Mouse (Mus musculus): Measurements from ENCODE around the gene Usp48.
"Not testable (repeated sequence)": the region's sequence is repeated elsewhere in the genome, so short reads cannot be mapped to it uniquely, and the experiment has no call there.

Usp48 gene

DNA sequence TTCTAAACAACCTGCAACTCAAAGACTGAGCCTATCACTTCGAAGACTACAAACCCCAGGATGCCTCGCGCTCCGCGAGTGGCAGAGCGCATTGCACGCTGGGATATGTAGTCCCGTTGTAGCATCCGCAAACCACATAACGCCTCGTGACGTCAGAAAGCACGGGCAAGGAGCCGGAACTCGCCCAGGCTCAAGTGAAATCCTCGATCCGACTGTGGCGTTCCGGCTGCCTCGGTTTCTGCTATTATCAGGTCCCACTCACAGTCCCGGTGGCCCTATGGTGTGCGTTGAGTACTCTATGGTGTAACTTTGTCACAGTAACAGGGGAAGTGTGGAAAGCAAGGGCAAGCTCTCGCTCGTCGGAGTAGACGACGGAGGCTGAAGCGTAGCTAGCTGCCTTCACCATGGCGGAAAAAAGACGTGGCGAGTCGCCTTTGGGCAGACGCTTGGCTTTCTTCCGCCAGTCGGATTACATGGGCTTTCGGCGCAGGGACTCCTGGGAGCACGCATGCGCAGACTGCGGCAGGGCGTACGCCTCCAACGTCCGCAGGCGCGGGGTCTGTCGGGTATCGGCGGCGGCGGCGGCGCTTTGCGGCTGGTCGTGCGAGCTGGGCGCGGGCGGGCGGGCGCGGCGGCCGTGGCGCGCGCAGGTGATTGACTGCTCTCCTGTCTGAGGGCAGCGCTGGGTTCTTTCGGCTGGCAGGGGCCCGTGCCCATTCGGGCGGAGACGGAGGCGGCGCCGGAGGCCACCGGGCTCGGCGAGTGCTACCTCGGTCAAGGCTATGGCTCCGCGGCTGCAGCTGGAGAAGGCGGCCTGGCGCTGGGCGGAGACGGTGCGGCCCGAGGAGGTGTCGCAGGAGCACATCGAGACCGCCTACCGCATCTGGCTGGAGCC lies at the start of gene Usp48:
Usp48 (plus strand) TSS at position 155 of the 895 bp plus-strand sequence.
- peak; percentile 99 for DNase-seq

DNA sequence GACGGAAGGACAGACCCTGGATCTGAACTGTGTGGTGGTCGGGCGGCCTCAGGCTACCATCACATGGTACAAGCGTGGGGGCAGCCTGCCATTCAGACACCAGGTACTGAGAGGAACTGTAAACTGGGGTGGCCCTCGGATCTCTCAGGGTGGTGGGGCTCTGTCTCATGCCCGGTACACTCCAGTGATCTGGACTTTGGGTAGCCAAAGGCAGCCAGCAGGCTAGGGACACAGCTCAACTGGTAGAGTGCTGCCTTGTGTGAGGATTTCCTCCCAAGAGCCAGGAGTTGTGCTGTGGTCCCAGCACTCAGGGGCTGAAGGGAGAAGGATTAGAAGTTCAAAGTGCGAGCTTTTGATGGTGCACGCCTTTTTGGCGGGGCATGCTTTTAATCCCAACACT lies 48.0 kb upstream of the Usp48 start:
- DNase-seq: no peak

DNA sequence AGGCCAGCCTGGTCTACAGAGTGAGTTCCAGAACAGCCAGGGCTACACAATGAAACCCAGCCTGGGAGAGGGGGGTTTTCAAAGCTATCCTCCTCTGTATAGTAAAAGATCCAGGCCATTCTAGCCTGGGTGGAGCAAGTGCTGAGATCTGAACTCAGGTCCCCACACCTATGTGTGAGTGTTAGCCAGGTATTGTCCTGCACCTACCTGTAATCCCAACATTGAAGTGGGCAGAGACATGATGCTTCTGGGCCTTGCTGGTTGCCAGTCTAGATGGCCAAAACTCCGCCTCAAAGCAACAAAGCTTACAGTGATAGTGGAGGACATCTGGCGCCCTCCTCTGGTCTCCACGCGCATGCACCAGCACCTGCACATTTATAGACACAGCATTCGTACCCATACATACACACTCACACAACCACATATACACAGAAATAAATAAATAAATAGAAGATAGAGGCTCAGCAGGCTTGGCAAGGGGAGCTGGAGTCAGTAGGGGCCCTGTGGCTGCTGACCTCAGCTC lies 47.5 kb upstream of the Usp48 start:
- peak; percentile 33 for DNase-seq

DNA sequence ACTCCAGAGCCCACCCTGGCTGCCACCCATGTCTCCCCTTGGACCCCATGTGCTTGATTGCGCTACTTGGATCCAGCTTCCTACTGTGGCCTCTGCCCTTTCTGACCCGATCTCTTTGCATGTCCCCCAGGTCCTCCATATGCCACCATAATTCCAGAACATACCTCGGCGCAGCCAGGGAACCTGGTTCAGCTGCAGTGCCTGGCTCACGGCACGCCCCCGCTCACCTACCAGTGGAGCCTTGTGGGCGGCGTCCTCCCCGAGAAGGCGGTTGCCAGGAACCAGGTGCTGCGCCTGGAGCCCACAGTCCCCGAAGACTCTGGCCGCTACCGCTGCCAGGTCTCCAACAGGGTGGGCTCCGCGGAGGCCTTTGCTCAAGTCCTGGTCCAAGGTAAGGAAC lies 40.1 kb upstream of the Usp48 start:
- peak; percentile 55 for DNase-seq

DNA sequence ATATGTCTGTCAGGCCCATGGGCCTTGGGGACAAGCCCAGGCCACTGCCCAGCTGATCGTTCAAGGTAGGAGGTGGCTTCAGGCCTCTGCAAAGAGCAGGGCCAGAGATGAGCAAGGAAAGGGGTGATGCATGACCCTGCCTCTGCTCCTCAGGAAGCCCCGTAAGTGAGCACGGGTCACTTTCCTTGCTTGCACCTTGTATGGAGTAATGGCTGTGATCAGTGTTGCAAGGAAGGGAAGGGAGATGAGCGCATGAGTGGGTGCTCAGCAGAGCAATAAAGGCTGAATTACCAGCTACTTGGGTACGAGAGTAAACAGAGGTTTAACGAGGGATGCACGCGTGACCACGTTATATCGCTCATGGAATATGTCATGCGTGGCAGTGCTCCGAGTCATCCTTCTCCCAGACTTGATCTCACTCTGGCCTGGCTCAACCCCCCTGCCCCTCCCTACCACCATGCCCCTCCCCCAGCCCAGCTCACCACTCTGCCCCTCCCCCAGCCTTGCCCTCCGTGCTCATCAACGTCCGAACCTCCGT lies 36.8 kb upstream of the Usp48 start:
- DNase-seq: no peak

DNA sequence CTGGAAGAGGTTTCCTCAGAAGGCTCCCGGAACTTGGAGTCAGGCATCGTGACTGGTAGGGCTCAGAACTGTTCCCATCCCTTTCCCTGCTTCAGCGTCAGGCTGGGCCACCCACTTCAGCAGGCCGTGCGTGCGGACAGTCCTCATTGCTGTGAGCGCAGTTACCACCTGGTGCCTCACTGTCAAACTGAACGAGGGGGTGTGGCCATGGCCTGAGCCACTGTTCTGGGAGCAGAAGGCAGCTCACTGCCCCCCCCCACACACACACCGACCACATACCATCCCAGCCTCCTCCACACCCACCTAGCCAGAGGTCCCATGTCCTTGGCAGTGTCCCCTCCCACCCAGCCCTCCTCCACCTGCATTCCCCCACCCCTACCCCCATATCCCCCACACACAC lies 23.7 kb upstream of the Usp48 start:
- no peak for DNase-seq

DNA sequence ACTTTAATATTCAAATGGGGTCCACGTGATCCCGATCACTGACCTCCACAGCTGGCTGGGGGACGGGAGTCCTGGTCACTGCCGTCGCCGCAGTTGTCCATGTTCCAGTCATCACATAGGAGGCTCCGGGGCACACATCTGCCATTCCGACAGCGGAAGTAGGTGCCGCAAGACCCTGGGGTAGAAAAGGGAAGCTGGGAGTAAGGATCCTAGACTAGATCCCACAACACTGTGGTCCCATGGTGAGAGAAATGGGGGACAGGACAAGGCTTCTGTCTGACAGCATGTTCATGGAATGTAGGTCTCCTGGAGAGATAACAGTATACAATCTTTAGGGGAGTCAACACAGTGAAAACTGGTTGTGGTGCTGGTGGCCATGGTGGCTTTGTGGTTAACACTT lies 19.1 kb upstream of the Usp48 start, which contains the start of gene Ldlrad2:
Ldlrad2 (minus strand) TSS at position 101 of the 400 bp plus-strand sequence.
- no peak for DNase-seq

DNA sequence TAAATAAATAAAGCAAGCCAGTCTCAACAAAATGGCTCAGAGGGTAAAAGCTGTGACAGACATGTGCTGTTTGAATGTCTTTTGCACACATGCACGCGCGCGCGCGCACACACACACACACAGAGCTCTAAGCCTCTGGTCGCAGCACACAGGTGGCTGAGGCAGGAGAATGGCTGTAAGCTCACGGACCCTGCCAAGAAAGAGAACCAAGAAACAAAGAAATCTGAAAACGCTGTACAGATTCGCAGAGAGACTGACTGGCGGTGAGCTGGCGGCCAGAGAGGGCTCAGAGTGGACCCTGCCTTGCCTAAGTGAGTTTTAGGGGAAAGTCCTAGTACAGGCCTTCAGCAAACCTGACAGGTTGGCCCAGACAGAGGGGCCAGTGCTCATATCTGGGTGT lies 16.1 kb upstream of the Usp48 start:
- no peak for DNase-seq

DNA sequence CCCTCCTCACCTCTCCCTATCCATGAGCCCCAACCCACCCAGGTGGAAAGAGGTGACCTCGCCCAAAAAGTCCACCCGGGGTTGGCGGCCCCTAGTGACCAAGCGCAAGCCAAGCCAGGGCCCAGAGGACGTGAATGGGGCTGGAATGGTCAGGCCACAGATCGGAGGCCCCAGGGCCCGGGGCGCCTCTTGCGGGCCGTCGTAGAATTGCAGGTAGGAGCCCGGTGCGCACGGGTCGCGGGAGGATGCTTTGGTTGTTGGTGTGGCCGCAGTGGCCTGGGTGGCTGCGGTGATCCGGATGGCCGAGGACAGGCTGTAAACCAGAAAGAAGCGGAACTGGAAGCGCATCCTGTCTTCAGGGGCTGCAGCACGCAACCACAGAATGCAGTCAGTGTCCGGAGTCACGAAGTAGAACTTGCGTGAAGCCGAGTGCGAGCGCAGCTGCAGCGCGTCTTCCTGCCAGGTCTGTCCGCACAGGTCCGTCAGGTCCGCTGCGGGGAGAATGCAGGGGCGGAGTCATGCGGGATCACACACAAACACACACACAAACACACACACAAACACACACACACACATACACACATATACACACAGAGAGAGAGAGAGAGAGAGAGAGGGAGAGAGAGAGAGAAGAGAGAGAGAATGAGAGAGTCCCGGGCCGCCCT lies 15.2 kb upstream of the Usp48 start:
- DNase-seq: peak; percentile 77

DNA sequence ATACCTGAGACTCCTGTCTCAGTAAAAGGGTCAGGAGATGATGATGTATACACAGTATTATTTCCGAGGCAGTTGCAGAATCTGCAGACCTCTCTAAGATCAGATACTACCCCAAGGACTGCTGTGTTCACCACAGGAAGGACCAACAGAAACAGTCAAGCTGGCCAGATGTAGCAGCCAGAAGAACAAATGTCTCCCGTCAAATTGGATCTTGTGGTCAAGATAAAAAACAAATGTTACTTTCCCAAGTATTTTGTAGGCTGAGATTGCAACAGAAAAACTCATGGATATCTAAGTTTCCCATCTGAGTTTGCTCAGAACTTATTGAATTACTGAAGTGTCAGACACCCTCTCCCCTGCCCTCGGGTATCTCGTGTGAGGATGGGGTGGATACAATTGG lies 13.8 kb upstream of the Usp48 start:
- no peak for DNase-seq

DNA sequence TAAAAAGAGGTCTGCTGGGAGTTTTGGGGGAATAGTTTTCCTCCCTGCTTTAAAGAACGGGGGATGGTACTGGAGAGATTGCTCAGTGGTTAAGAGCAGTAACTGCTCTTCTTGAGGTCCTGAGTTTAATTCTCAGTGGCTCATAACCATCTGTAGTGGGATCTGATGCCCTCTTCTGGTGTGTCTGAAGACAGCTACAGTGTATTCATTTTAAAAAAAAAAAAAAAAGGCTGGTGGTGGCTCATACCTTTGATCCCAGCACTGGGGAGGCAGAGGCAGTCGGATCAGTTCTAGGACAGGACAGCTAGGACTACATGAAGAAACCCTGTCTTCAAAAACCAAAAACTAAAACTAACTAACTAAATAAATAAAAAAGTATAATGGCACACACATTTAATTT lies 13.3 kb upstream of the Usp48 start:
- no peak for DNase-seq

DNA sequence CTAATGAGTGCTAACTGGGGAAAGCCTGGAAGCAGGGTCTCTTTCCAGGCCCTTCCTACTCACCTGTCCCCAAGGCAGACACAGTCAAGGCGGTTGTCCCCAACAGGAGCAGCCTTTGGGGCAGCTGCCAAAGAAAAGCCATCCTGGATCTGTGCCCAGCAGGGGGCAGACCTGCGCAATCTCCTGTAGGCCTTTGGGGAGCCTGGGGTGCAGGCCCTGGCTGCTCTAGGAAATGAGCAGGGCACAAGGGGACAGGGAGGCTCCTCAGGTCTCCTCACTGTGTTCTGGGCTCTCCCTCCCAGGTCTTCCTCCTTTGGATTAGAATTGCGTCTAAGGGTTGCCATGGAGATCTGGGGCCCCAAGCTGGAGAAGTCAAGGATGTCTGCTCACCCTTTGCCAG lies 11.7 kb upstream of the Usp48 start:
- no peak for DNase-seq

DNA sequence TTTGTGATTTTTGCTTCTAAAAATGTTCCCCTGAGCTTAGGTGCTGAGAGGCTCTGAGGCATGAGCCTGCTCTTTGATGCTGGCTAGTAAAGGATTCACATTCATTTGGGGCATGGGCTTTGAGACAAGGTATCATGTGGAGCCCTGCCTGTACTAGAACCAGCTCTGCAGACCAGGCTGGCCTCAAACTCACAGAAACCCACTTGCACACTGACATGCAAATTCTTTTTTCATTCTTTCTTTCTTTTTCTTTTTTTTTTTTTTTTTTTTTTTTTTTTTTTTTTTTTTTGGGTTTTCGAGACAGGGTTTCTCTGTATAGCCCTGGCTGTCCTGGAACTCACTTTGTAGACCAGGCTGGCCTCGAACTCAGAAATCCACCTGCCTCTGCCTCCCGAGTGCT lies 4.5 kb upstream of the Usp48 start:
- DNase-seq: not testable (repeated sequence)

DNA sequence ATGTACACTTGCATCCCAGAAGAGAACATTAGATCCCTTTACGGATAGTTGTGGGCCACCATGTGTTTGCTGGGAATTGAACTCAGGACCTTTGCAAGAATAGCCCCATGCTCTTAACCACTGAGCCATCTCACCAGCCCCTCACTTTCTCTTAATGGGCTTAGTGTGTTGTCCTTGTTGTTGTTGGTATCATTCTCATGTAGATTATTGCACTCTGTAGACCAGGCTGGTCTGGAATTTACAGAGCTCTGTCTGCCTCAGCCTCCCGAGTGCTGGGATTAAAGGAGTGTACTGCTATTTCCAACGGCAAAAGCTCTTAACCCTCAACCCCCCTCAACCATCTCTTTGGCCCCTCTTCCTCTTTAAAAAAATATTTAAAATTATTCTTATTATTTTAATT lies 4.0 kb upstream of the Usp48 start:
- DNase-seq: no peak

DNA sequence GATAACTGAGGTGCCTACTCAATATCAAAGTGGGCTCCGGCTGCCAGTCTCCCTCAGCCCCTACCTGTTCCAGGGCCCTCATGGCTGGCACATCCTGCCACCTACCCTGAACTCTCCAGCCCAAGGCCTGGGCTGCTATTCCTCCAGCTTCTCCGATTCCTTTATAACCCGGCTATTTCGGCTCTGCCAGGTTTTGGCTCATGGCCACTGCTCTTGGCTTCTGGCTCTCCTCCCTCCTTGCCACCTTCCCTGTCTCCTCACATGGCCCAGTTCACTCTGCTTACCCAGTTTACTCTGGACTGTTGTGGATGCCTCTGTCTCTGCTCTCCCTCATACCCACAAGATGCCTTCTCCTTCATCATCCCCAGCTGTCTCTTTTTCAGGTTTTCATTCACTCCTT lies 2.6 kb upstream of the Usp48 start:
- no peak for DNase-seq

DNA sequence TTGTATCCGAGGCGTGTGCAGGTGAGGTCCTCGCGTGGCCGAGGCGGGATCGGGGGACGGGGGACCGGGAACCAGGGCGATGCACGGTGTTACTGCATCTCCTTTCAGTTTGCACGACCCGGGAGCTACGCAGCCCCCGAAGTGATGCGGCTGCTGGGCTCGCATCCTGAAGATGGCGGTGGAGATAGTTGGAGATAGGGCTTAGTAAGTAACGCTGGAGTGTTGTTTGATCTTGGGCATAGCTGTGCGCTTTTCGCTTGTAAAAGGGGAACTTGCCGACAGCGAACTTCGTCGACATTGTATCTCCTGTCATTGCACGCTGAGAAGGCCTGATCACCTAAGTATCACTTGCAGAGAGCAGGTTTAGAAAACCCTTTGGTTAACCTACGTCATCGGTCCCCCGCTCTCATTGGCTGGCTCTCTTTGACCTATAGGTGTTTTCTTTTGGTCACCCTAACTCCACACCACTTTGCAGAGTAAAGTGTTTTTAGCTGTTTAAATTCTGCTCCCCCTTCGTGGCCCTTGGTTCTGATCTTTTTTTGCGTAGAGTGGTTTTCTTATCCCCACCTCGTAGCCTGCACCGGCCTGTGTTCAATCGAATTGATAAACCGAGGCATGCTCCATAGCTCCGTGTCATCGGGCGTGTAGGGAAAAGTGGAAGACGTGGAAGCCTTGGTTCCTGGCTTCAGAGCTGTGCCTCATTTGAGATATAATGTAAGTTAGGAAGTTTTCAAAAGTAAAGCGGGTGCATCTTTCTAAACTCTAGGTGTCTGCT lies 1.1 kb downstream of the Usp48 start:
- DNase-seq: no peak

DNA sequence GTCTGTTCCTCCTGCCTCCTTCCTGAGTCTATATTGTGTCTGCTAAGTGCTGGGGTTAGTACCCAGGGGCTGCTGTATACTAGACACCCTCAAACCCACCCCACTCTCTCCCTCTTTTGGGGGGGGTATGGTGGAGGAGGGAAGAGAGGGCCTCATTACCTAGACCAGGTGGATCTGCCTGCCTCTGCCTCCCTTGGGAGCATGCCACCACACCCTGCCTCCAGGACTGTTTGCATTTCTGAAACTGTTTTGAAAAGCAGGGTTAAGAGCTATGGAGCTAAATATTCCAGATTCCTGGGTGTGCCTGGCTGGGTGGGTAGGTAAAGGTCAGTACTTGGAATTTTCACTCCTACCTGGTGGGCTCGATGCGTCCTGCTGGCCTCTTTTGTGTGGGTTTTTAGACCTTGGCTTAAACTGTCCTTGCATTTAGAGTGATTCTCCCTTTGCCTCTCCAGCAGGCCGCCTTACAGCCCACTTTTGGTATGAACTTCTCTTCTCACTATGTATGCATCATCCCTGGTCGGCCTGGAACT lies 3.6 kb downstream of the Usp48 start:
- no peak for DNase-seq

DNA sequence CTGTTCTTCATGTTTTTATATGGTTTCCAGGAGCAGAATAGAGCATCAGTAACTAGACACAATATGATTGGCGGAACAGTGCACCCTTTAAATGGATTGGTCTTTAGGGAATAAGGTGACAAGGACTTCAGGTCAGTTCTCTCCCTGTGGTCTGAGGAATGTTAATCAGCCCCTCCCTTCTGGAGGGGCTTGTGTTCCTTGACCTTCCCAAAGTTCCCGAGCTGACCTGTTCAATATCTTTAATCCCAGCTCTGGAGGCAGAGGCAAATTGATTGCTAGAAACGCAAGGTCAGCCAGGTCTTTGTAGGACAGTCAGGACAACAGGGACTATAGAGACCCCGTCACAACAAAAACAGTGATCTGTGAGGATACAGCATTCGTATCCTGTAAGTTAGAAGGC lies 5.0 kb downstream of the Usp48 start:
- DNase-seq: no peak

DNA sequence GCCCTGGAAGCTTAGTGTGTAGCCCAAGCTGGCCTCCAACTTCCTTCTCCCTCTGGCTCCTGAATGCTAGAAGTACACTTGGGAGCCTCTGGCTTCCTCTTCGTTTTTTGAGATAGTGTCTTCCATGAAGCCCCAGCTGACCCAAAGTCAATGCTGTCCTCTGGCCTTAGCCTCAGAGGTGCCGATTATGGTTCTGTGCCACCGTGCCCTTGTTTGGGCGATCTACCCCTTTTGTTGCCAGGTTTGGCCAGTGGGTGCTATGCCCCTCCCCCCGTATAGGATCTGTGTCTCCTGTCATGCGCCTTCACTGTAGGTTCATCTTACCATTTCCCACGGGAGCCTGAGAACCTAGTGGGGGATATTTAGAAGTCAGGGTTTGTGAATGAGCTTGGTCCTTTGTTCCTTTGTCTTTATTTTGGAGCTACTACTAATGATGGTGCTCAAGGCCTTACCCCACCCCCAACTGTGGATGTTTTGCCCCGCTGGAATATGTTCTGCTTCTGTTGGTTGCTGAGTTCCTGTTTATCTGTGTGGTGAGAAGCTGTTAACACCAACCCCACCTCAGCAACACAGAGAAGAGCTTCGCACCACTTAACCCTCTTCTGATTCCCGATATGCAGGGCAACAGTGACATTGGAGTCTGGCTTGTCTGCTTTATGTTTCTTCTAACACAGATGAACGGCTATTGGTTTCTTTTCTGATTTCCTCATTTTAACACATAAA lies 10.1 kb downstream of the Usp48 start:
- DNase-seq: no peak

DNA sequence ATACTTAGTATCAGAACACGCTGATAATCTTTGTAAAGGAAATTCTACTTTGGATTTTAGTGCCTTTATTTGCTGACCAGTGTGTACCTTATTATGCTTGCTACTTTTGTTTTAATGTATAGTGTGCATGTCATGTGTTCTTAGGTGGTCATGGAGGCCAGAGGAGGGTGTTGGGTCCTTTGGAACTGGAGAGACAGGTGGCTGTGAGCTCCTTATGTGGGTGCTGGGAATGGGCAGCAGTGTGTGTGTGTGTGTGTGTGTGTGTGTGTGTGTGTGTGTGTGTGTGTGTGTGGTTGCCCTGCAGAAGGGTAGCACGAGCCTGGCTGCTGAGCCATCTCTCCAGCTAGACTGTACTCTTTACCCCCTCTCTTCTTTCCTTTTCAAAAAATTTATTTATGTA lies 13.5 kb downstream of the Usp48 start:
- DNase-seq: no peak

DNA sequence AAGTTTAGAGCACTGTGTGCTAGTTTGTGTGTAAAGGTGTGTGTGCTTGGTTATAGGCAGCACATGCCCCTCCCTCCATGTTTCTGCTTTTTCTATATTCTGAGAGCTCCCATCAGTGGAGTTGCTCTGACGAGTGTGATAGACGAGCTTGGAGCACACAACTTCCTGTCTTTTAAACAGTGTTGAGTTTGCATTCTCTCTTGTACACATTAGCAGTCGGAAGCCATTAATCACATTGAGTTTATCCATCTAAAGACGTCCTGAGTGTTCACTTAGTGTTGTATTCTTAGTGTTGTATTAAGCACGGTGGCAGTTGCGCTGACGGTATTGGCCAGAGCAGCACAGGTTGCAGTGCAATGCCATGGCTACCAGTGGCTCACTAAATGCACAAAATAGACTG lies 15.7 kb downstream of the Usp48 start:
- no peak for DNase-seq

DNA sequence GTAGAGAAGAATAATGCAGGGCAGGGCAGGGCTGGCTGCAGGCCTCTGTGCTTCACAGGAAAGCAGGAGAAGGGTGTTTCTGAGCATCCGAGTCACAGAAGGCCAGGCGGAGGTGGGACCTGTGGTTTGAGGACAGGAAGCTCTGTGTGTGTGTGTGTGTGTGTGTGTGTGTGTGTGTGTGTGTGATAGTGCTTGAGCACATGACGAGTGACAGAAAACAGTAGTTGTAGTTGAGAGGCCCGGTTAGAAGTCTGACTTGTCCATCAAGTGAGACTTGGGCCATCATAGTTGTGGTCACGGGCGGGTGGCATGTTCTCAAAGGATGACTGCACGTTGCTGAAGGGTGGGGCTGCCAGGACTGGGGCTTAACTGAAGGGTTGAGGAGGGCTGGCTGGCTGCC lies 16.1 kb downstream of the Usp48 start:
- no peak for DNase-seq

Data from cerebellum, adult 11 months (tissue).